Mouse (Mus musculus) spleen, adult 2 months (tissue): ENCODE measurements around the gene Slc25a20.
A peak's percentile ranks its signal among the peaks of the same experiment; 100 is the strongest.

Experiments used
- CTCF ChIP-seq: fragments of 200-500 bp; IDR thresholded peaks from 2 replicates; pipeline ENCODE4 v1.5.1; 2011; ENCODE audit warnings: mild to moderate bottlenecking, inconsistent platforms; ENCODE audit not compliant: insufficient read depth, insufficient read length, insufficient replicate concordance; ENCODE audit errors: extremely low read depth
- POLR2A ChIP-seq: fragments of 200-500 bp; IDR thresholded peaks from 2 replicates; pipeline ENCODE4 v1.6.1; 2011; ENCODE audit warnings: low read depth, low read length, inconsistent platforms

DNA sequence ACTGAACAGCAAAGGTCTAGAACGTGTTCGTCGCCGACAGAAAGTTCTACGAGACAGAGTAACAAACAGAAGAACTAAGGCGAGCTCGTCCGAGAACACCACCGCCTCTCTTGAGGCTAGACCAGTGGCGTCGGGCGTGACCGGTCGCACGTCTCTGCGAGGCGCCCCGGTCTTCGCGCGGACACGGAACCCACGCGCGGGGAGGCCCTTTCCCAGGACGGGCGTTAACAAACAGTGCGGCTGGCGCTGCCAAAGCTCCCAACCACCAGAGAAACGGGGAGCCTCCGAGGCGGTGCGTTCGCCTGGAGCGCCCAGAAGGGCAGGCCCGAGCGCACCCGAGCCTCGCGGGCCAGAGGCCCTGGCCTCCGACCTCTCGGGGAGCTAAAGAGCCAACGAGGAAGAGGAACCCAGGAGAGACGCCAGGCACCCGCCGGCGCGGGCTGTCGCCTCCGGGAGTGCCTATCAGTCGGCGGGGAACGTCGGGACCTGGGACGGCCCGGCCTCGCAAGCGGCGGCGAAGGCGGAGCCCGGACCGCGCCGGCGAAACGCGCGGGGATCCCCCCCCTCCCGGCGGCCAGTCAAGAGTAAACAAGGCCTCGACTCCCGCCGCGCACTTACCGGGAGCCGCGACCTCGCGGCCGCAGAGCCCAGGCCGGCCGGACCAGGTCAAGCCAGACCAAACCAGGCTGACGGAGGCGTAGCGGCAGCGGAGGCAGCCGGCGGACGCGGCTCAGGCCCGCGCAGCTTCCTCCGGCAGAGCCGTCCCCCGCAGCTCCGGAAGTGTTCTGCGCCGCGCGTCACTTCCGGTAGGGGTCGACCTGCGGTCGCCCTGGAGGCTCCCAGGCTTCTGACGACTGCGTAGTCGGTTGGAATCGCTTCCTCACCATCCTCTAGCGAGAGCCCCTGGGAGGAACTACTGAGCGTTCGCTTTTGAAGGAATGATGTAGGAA is 13.0 kb upstream of the Slc25a20 start, which contains the start of gene Arih2:
- TF ChIP-seq POLR2A (peak; percentile 83), CTCF (no peak)
